Mouse (Mus musculus) kidney, adult 9 months (tissue): ENCODE results near the gene Adam3.

Experiments used
- DNase-seq: peaks from one replicate; pipeline ENCODE4 v3.0.0; 2022

Adam3 gene

DNA sequence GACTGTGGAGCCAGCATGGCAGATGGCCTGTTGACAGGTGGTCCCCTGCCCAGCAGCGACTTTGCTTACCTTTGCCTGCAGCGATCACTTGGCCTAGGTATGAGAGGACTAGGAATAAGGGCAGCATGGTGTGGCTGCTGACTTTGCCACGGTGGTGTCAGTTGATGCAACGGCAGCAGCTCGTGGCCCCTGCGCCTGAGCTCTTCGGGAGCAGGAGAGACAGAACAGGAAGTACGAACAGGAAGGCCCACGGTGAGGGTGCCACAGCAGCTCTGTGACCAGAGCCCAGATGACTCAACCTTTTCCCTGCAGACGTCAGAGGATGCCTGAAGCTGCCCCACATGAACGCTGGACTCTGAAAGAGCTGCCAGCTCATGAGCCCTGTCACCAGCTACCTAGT is at the start of gene Adam3:
TSS of gene Adam3 (minus strand) at position 223 of the 400 bp plus-strand sequence.
- no peak for DNase-seq

DNA sequence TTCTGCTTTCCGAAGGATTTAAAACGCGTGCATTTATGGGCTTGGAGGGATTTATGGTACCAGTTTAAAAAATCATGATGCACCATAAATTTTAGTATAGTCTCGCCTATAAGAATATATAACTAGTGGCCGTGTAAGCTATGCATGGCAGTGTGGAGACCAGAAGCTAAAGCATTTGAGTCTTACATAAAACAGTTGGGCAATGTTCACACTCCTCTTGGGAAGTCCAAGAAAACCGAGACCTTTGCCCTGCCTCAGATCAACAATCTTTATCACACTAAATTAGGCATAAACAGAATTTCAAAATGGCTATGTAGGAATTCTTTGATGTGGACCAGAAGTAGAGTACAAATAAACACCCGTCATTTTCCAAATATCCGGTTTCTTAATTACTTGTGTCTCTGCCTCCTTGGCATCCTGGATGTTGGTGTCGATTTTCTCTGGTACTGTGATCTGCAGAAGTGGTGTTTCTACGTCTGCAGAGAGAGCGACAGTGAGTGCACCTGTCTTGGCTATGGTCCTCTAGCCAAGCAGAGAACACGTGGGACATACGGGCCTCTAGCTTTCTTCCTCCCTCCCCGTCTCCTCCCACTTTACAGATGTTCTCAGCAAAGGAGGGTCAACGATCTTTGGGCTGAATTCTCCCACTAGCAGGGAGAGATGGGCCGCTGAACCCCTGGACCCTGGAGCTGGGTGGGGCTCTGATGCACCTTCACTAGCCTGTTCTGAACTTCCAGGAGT is 596 bp downstream of the Adam3 start:
- DNase-seq = no peak
